ENCODE assay signal across 11 mouse cellular contexts in genomic region chr16:55733751-55734150, GRCm38 (mm10).
DNase-seq lines count a peak whose midpoint lies in the region.
"Had no signal": no experiment of that assay in that cellular context is flagged by ENCODE, and none has a peak within 500 bp of the region (broad histone marks: within the 10 kb centered on the region; RNA-seq: fewer than 3 reads in every experiment).

No protein-coding gene starts in this region.

- no peaks in the 10 kb centered on the region for H3K79me2 ChIP-seq in macrophage (ENCODE audit: inconsistent target)

- H3K36me3 ChIP-seq in macrophage (ENCODE audit: inconsistent target) = no peaks in the 10 kb centered on the region
- H3K36me3 ChIP-seq: limb, embryonic 15.5 days; midbrain, embryonic 10.5 days had no signal

- H3K4me3 ChIP-seq in macrophage (ENCODE audit: inconsistent target) = no peak overlapping the region
- H3K4me3 ChIP-seq: layer of hippocampus, adult 2 months; limb, embryonic 15.5 days; midbrain, embryonic 10.5 days had no signal

- 73% methylated on average over 4 of the region's 4 CpGs for WGBS in macrophage (ENCODE audit: missing documents)

- H3K27ac ChIP-seq in macrophage = peak overlapping the region; percentile 21; the same call in 1 of the 2 replicates
- H3K27ac ChIP-seq: layer of hippocampus, adult 2 months; limb, embryonic 15.5 days; midbrain, embryonic 10.5 days had no signal

- DNase-seq in heart, adult 18-20 months = peak; percentile 49 to 67
- DNase-seq in heart, postnatal 4 days = no peak
- peak; percentile 47 for DNase-seq in CD4-positive, CD25-positive, alpha-beta regulatory T cell, adult 2 months (ENCODE audit: low read depth, low spot score)
- DNase-seq in heart, adult 8-10 months (ENCODE audit: low spot score) = peak; percentile 39
- DNase-seq in embryo, embryonic 10.5 days (ENCODE audit: low spot score) = no peak
- DNase-seq in cerebellum, adult 11 months = no peak
- no peak for DNase-seq in testis, postnatal 14 days (ENCODE audit: low spot score)

Comparison
In these comparisons a context has a peak if more than half of its experiments do, and no peak if none do; other contexts are left out.
1. DNase-seq: peak in heart, adult 18-20 months (2 of 2), CD4-positive, CD25-positive, alpha-beta regulatory T cell, adult 2 months (single experiment) and heart, adult 8-10 months (single experiment); none in heart, postnatal 4 days (single experiment), embryo, embryonic 10.5 days (single experiment), cerebellum, adult 11 months (single experiment) and testis, postnatal 14 days (single experiment).